In the genomic region with DNA sequence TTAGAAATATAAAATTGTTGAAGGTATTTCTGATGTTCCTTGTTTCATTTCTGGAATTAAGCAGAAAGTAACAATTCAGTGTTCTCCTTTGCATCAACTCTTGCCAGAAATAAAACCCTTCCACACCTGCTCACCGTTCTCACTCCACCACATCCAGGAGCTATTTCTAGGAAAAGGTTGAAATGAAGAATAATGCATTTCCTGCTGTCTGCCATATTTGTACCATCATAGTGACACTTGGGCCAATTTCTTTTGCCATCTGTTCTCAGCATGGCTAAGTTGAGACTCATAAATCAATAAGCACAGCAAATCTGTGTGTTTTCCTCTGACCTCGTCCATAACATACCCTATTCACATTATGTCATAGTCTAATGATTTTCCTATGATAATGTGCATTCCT, we compare ENCODE assay signal across 19 mouse cellular contexts. TPM values are rescaled to one million over a fixed set of nuclear protein-coding genes. Genes with fewer than 3 reads are reported as not detected.
DNase-seq lines count a peak whose midpoint lies in the region; ATAC-seq and TF ChIP-seq lines count a peak whose summit lies in the region.
"Had no signal": no experiment of that assay in that cellular context is flagged by ENCODE, and none has a peak within 500 bp of the region (broad histone marks: within the 10 kb centered on the region; RNA-seq: fewer than 3 reads in every experiment).

No protein-coding gene starts in this region.

- no peak overlapping the region for H3K4me2 ChIP-seq in heart, embryonic 11.5 days
- no peak overlapping the region for H3K4me2 ChIP-seq in liver, embryonic 16.5 days (ENCODE audit: low read depth, low read length)
- H3K4me2 ChIP-seq: forebrain, embryonic 15.5 days; hindbrain, embryonic 12.5 days; hindbrain, embryonic 15.5 days had no signal

- H3K36me3 ChIP-seq in heart, embryonic 11.5 days (ENCODE audit: control insufficient read depth, insufficient read depth, low read length): no peaks in the 10 kb centered on the region
- H3K36me3 ChIP-seq in liver, embryonic 16.5 days (ENCODE audit: control insufficient read depth, insufficient read depth): no peaks in the 10 kb centered on the region
- H3K36me3 ChIP-seq: forebrain, embryonic 15.5 days; heart, embryonic 10.5 days; hindbrain, embryonic 12.5 days; hindbrain, embryonic 15.5 days had no signal

- H3K27me3 ChIP-seq in heart, embryonic 11.5 days (ENCODE audit: control insufficient read depth, insufficient read depth, low read length): no peaks in the 10 kb centered on the region
- no peaks in the 10 kb centered on the region for H3K27me3 ChIP-seq in liver, embryonic 16.5 days (ENCODE audit: control insufficient read depth, insufficient read depth, low read depth, low read length)
- H3K27me3 ChIP-seq: forebrain, embryonic 15.5 days; hindbrain, embryonic 12.5 days; hindbrain, embryonic 15.5 days had no signal

- WGBS in heart, embryonic 11.5 days (ENCODE audit: insufficient replicate concordance): 90% methylated on average over 2 of the region's 2 CpGs
- 74% methylated on average over 2 of the region's 2 CpGs for WGBS in liver, embryonic 16.5 days (ENCODE audit: insufficient replicate concordance)

- H3K9me3 ChIP-seq in heart, embryonic 11.5 days (replicated peaks; ENCODE audit: control insufficient read depth, low read length): no peaks in the 10 kb centered on the region
- H3K9me3 ChIP-seq in liver, embryonic 16.5 days (replicated peaks; ENCODE audit: control insufficient read depth, low read length): no peaks in the 10 kb centered on the region
- H3K9me3 ChIP-seq: forebrain, embryonic 10.5 days; forebrain, embryonic 15.5 days; heart, embryonic 10.5 days; hindbrain, embryonic 15.5 days had no signal

- H3K4me1 ChIP-seq in heart, embryonic 11.5 days (ENCODE audit: control insufficient read depth, insufficient read depth, low read length): peaks cover 12% of the 10 kb centered on the region; the same call in 1 of the 2 replicates
- peaks cover 87% of the 10 kb centered on the region for H3K4me1 ChIP-seq in liver, embryonic 16.5 days (ENCODE audit: control insufficient read depth, low read depth, low read length)
- H3K4me1 ChIP-seq: forebrain, embryonic 10.5 days; hindbrain, embryonic 12.5 days had no signal

- no peak for TF ChIP-seq CTCF in brain, embryonic 14.5 days (IDR thresholded peaks at IDR 0.05; ENCODE audit: borderline replicate concordance, extremely low read depth, insufficient read depth, insufficient read length)

- ATAC-seq in heart, embryonic 11.5 days (replicated peaks; ENCODE audit: insufficient number of reproducible peaks, low FRiP score, low TSS enrichment): no peak
- no peak for ATAC-seq in liver, embryonic 16.5 days (ENCODE audit: low read depth)
- ATAC-seq: CD4-positive, CD25-positive, alpha-beta regulatory T cell, adult 4 months; forebrain, embryonic 15.5 days had no signal

- TF ChIP-seq POLR2A in brain, embryonic 14.5 days (IDR thresholded peaks at IDR 0.05; ENCODE audit: borderline replicate concordance, extremely low read depth, insufficient read depth, insufficient read length, poor library complexity, severe bottlenecking): no peak

- H3K27ac ChIP-seq in heart, embryonic 11.5 days (ENCODE audit: low read depth, low read length): peak overlapping the region; percentile 29; the same call in 1 of the 2 replicates
- H3K27ac ChIP-seq in liver, embryonic 16.5 days (ENCODE audit: low read length): peak overlapping the region; percentile 98
- H3K27ac ChIP-seq: forebrain, embryonic 10.5 days; forebrain, embryonic 15.5 days; heart, embryonic 10.5 days; hindbrain, embryonic 12.5 days; hindbrain, embryonic 15.5 days had no signal

- DNase-seq in heart, adult 9 months (ENCODE audit: low spot score in 2 of 2): no peak
- peak; percentile 77 for DNase-seq in brain, adult 2 months (ENCODE audit: low read depth, low spot score)
- DNase-seq in brain, embryonic 14.5 days (ENCODE audit: low read depth): peak; percentile 48
- no peak for DNase-seq in spleen, postnatal 36 days (ENCODE audit: low spot score in 2 of 2)
- no peak for DNase-seq in embryo, embryonic 11 days
- DNase-seq: adrenal gland, adult 2 months; adrenal gland, postnatal 14 days; cerebellum, postnatal 10 days; cerebellum, postnatal 36 days; gastrocnemius, postnatal 25 days; heart, adult 18-20 months had no signal

- no peak overlapping the region for H3K4me3 ChIP-seq in heart, embryonic 11.5 days (ENCODE audit: low read depth, low read length)
- H3K4me3 ChIP-seq in liver, embryonic 16.5 days (ENCODE audit: low read depth, low read length): no peak overlapping the region
- H3K4me3 ChIP-seq: forebrain, embryonic 10.5 days; forebrain, embryonic 15.5 days; heart, embryonic 10.5 days; hindbrain, embryonic 12.5 days; hindbrain, embryonic 15.5 days had no signal

- H3K9ac ChIP-seq in heart, embryonic 11.5 days (ENCODE audit: low read depth, low read length): no peak overlapping the region
- peak overlapping the region; percentile 40 for H3K9ac ChIP-seq in liver, embryonic 16.5 days (ENCODE audit: low read depth, low read length)
- H3K9ac ChIP-seq: forebrain, embryonic 15.5 days; hindbrain, embryonic 12.5 days; hindbrain, embryonic 15.5 days had no signal

RNA-seq across cellular contexts. Expression of a gene that starts 18.2 kb away (rescaled TPM):
- 5.3 and 7.3 TPM in 2 replicates for polyA plus RNA-seq in heart, embryonic 11.5 days (2014; fragmentation: Nextera tagmentation; extraction: Ambion mirVana)
- polyA plus RNA-seq in brain, embryonic 14.5 days (2012; rRNA removed): 60.2 and 75.7 TPM in 2 replicates
- polyA plus RNA-seq in liver, embryonic 16.5 days (2015; fragmentation: Nextera tagmentation; extraction: Ambion mirVana): 8.5 and 8.7 TPM in 2 replicates

RNA-seq across cellular contexts. Expression of a gene that starts 33.9 kb away (rescaled TPM):
- 498 and 592 TPM in 2 replicates for polyA plus RNA-seq in heart, embryonic 11.5 days (2014; fragmentation: Nextera tagmentation; extraction: Ambion mirVana)
- 622 and 680 TPM in 2 replicates for polyA plus RNA-seq in brain, embryonic 14.5 days (2012; rRNA removed)
- polyA plus RNA-seq in liver, embryonic 16.5 days (2015; fragmentation: Nextera tagmentation; extraction: Ambion mirVana): 278 and 327 TPM in 2 replicates

RNA-seq across cellular contexts. Expression of a gene that starts 47.0 kb away (rescaled TPM):
- polyA plus RNA-seq in heart, embryonic 11.5 days (2014; fragmentation: Nextera tagmentation; extraction: Ambion mirVana): 23.7 and 33.8 TPM in 2 replicates
- 41.6 and 58.5 TPM in 2 replicates for polyA plus RNA-seq in brain, embryonic 14.5 days (2012; rRNA removed)
- polyA plus RNA-seq in liver, embryonic 16.5 days (2015; fragmentation: Nextera tagmentation; extraction: Ambion mirVana): 6.6 and 7.0 TPM in 2 replicates

Comparison
In these comparisons a context has a peak if more than half of its experiments do, and no peak if none do; other contexts are left out.
1. DNase-seq: peak in brain, adult 2 months (single experiment) and brain, embryonic 14.5 days (single experiment); none in heart, adult 9 months (0 of 2), spleen, postnatal 36 days (0 of 2) and embryo, embryonic 11 days (single experiment).